Mouse (Mus musculus): ENCODE measurements at regions not wholly inside any gene's neighbourhood (a gene's known extent, or its start where the extent isn't known, plus 50 kb on each side); places are given as distances from the start of the nearest gene placed in this dataset.

DNA sequence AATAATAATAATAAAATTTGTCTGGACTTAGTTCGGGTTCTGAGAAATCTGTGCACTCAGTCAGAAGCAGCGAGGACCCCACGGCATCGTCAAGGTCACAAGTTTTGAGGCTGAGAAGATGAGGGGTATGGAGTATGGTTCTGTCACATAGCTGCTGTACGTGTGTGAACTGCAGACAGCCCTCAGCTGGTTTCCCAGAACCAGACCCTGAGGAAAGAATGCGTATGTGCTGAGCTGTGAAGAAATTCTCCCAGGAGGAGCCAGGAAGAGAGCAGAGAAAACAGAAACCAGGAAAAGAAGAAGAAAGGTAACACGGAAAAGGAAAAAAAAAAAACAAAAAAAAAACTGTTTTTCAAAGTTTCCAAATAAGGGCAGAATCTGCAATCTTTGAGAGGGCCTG is 112.4 kb upstream of the Cited2 start:
- Histone ChIP-seq H3K4me3 (no peak overlapping the region), H3K9me3 (no peaks in the 10 kb centered on the region), H3K9ac (no peak overlapping the region), H3K4me1 (no peaks in the 10 kb centered on the region), H3K36me3 (no peaks in the 10 kb centered on the region), H3K4me2 (replicated peaks) (no peak overlapping the region), H3K27ac (no peak overlapping the region), H3K27me3 (no peaks in the 10 kb centered on the region)
- no peak for ATAC-seq (ENCODE audit: insufficient number of reproducible peaks, insufficient read depth, low FRiP score, low TSS enrichment)
- 64% methylated on average over 7 of the region's 7 CpGs for WGBS

DNA sequence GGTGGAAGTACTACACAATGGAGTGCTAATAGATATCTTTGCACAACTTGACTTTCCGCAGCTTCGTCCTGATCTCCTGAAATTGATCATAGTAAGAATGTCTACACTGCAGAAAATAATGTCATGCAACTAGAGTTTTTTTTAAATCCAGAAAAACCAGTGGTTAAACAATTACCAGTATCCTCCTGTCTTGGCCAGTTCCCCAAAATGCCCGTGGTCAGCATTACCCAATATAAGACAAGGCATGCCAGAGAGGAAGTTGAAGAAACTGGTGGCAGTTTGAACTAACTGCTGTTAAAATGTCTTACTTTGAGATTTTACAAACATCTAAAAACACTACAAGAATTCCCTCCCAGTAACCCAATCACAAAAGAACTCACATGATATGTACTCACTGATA is 109.7 kb upstream of the Cited2 start:
- Histone ChIP-seq H3K27me3 (no peaks in the 10 kb centered on the region), H3K9me3 (no peaks in the 10 kb centered on the region), H3K4me2 (replicated peaks) (no peak overlapping the region), H3K27ac (no peak overlapping the region), H3K4me1 (no peaks in the 10 kb centered on the region), H3K9ac (no peak overlapping the region), H3K4me3 (no peak overlapping the region), H3K36me3 (no peaks in the 10 kb centered on the region)
- 94% methylated on average over 3 of the region's 3 CpGs for WGBS
- no peak for ATAC-seq (ENCODE audit: insufficient number of reproducible peaks, insufficient read depth, low FRiP score, low TSS enrichment)

DNA sequence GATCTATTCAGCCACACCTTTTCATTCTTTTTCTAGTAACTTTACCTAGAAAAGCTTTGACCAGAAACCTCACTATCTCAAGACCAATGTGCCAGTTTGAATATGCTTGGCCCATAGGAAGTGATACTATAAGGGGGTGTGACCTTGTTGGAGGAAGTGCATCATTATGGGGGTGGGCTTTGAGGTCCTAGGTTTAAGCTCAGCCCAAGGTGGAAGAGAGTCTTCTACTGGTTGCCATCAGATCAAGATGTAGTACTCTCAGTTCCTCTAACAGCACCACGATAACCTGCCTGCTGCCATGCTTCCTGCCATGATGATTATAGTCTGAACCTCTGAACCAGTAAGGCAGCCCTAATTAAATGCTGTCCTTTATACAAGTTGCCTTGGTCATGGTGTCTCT is 105.0 kb upstream of the Cited2 start:
- Histone ChIP-seq H3K27me3 (no peaks in the 10 kb centered on the region), H3K27ac (no peak overlapping the region), H3K9me3 (no peaks in the 10 kb centered on the region), H3K4me1 (no peaks in the 10 kb centered on the region), H3K36me3 (no peaks in the 10 kb centered on the region), H3K4me3 (no peak overlapping the region), H3K4me2 (replicated peaks) (no peak overlapping the region), H3K9ac (no peak overlapping the region)
- WGBS, result 93% methylated on average over 1 of the region's 1 CpGs
- no peak for ATAC-seq (ENCODE audit: insufficient number of reproducible peaks, insufficient read depth, low FRiP score, low TSS enrichment)

DNA sequence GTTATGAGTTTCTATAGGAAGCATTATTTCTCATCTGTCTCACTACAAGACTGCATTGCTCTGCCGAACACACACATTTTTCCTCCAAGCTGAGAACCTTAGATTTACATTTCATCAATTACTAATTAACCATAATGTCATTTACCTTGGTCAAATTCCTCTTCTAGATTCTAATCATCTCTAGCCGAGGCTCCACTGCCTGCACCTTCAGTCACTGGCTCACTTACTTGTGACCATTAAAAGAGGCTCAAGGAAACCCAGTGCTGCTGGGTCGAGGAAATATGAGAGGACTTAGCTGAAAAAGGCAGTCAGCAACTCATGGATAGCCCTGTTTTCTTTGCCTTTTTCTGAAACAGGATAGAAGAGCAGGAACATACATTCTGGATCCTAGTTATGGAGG is 103.4 kb upstream of the Cited2 start:
- H3K36me3 ChIP-seq, result no peaks in the 10 kb centered on the region
- no peaks in the 10 kb centered on the region for H3K4me1 ChIP-seq
- no peak for ATAC-seq (ENCODE audit: insufficient number of reproducible peaks, insufficient read depth, low FRiP score, low TSS enrichment)
- 58% methylated on average over 3 of the region's 3 CpGs for WGBS
- no peak overlapping the region for H3K9ac ChIP-seq
- no peaks in the 10 kb centered on the region for H3K27me3 ChIP-seq
- no peak overlapping the region for H3K4me2 ChIP-seq (replicated peaks)
- H3K27ac ChIP-seq, result no peak overlapping the region
- H3K4me3 ChIP-seq, result no peak overlapping the region
- H3K9me3 ChIP-seq, result no peaks in the 10 kb centered on the region

DNA sequence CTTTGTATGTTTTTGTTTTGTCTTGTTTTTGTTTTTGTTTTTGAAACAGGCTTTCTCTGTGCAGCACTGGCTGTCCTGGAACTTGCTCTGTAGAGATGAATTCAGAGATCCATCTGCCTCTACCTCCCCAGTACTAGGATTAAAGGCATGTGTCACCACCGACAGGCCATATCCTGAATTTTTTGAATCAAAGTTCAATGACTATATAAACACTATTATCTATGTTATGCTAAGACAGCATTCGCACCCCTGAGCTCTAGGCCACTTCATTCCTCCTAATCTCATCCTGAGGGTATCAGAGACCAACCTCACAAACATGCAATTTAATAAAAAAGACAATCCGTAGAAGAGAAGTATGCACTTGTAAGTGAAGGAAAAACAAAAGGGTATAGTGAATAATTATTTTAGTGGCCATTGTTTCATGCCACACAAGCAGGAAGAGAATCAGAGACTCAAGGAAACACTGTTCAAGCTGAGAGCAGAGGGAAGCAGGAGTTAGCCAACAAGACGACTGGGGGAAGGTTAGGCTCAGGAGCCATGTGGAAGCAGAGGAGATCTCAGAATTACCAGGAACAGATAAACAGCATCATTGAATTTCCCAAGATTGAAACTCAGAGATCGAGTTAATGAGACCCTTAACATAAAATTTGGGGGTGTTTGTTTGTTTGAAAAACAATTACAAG is 101.2 kb upstream of the Cited2 start:
- no peaks in the 10 kb centered on the region for H3K27me3 ChIP-seq
- no peak for ATAC-seq (ENCODE audit: insufficient number of reproducible peaks, insufficient read depth, low FRiP score, low TSS enrichment)
- no peak overlapping the region for H3K9ac ChIP-seq
- no peaks in the 10 kb centered on the region for H3K9me3 ChIP-seq
- H3K4me1 ChIP-seq, result no peaks in the 10 kb centered on the region
- H3K27ac ChIP-seq, result no peak overlapping the region
- no peak overlapping the region for H3K4me3 ChIP-seq
- H3K4me2 ChIP-seq (replicated peaks), result no peak overlapping the region
- WGBS, result 68% methylated on average over 5 of the region's 5 CpGs
- no peaks in the 10 kb centered on the region for H3K36me3 ChIP-seq

DNA sequence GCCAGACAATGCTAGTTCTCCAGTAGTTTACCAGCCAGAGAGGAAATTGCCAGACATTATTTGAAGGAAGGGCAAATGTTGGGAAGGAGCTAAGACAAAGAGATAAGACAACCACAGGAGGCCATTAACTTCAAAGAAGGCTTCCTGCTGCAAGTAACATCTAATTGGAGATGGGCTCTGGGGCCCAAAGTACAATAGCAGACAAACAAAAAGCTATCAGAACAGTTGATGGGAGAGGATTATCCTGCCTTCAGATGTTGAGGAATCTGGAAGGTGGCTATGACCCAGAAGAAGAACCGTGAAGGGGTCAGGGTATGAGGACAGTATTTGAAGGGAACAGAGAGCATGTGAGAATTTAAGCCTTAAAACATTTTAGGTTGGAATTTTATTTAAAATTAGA is 100.2 kb upstream of the Cited2 start:
- WGBS, result 25% methylated on average over 1 of the region's 1 CpGs
- ATAC-seq (ENCODE audit: insufficient number of reproducible peaks, insufficient read depth, low FRiP score, low TSS enrichment), result no peak
- Histone ChIP-seq H3K9me3 (no peaks in the 10 kb centered on the region), H3K36me3 (no peaks in the 10 kb centered on the region), H3K27ac (no peak overlapping the region), H3K4me2 (replicated peaks) (no peak overlapping the region), H3K9ac (no peak overlapping the region), H3K4me1 (no peaks in the 10 kb centered on the region), H3K27me3 (no peaks in the 10 kb centered on the region), H3K4me3 (no peak overlapping the region)

DNA sequence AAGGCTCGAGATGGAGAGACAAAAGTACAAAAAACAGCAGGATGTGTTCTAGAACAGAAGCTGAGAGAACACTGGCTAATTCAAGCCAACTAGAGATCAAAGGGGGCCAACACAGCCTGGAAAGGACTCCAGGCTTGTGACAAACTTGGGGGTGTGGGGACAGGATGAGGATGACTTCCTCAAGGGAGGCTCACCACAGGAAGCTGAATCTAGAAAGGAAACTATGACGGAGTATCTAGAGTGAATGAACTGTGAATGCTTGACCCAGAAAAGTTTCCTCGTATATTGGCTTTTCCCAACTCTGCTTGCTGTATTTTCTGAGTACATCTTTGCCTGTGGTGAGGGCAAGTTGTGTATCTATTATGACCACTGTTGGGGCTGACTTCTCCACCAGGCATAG is 93.3 kb upstream of the Cited2 start:
- Histone ChIP-seq H3K27me3 (no peaks in the 10 kb centered on the region), H3K9ac (no peak overlapping the region), H3K4me2 (replicated peaks) (no peak overlapping the region), H3K9me3 (no peaks in the 10 kb centered on the region), H3K4me3 (no peak overlapping the region), H3K27ac (no peak overlapping the region), H3K36me3 (no peaks in the 10 kb centered on the region), H3K4me1 (peaks cover 9% of the 10 kb centered on the region; the same call in 1 of the 2 replicates)
- ATAC-seq (ENCODE audit: insufficient number of reproducible peaks, insufficient read depth, low FRiP score, low TSS enrichment), result no peak
- 76% methylated on average over 3 of the region's 3 CpGs for WGBS

DNA sequence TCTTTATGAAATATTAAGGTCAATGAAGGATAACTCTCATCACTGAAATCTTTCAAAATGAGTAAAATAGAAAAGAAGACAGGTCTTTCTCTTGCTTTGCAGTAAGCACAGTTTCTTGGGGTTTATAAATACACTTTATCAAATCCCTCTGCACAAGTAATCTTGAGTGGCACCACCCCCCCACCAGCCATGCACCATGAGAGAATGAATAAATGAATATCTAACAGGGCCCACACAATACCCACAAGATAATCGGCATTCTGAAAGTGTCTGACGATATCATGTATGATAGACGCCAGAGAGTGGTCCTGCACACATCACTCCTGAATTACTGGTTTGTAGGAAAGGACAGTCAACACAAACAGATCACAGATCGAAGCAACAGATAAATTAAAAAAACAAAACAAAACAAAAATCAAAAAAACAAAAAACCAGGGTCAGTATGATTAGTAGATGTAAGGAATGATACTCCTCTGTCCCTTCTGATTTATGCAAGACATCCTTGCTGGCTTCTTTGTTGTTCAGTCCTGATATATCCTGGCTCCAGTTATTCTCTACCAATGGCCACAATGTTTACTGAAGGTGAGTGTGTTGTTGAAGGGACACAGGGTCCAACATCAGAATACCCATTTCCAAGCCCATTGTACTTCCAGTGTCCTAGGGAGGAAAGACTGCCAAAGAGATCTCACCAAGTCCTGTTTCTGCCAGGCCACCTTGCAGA is 92.0 kb upstream of the Cited2 start:
- no peaks in the 10 kb centered on the region for H3K9me3 ChIP-seq
- no peaks in the 10 kb centered on the region for H3K36me3 ChIP-seq
- peaks cover 9% of the 10 kb centered on the region; the same call in 1 of the 2 replicates for H3K4me1 ChIP-seq
- no peaks in the 10 kb centered on the region for H3K27me3 ChIP-seq
- no peak overlapping the region for H3K9ac ChIP-seq
- H3K4me3 ChIP-seq, result no peak overlapping the region
- ATAC-seq (ENCODE audit: insufficient number of reproducible peaks, insufficient read depth, low FRiP score, low TSS enrichment), result no peak
- no peak overlapping the region for H3K4me2 ChIP-seq (replicated peaks)
- no peak overlapping the region for H3K27ac ChIP-seq
- 92% methylated on average over 4 of the region's 4 CpGs for WGBS

DNA sequence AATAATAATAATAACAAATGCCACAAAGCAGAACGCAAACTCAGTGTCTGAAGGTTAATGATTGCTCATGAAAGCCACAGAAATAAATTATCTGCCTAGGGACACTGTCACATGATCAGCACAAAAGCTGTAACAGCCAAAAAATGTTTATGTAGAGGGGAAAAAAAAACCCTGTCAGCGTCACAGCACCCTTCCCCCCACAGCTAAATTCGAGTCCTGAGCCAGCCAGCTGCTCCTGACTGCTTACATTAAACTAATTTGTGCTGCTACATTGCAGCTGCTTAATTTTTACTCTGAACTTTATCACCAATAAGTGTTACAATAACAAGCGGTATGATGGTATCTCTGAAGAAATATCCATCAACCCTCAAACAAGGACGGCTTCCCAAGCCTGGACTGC is 91.2 kb upstream of the Cited2 start:
- no peak for ATAC-seq (ENCODE audit: insufficient number of reproducible peaks, insufficient read depth, low FRiP score, low TSS enrichment)
- no peak overlapping the region for H3K4me3 ChIP-seq
- H3K27ac ChIP-seq, result no peak overlapping the region
- peak overlapping the region; percentile 18; the same call in 1 of the 2 replicates for H3K4me2 ChIP-seq (replicated peaks)
- no peaks in the 10 kb centered on the region for H3K9me3 ChIP-seq
- H3K36me3 ChIP-seq, result no peaks in the 10 kb centered on the region
- H3K9ac ChIP-seq, result no peak overlapping the region
- H3K4me1 ChIP-seq, result peaks cover 9% of the 10 kb centered on the region; the same call in 1 of the 2 replicates
- H3K27me3 ChIP-seq, result no peaks in the 10 kb centered on the region
- WGBS, result 29% methylated on average over 5 of the region's 5 CpGs

DNA sequence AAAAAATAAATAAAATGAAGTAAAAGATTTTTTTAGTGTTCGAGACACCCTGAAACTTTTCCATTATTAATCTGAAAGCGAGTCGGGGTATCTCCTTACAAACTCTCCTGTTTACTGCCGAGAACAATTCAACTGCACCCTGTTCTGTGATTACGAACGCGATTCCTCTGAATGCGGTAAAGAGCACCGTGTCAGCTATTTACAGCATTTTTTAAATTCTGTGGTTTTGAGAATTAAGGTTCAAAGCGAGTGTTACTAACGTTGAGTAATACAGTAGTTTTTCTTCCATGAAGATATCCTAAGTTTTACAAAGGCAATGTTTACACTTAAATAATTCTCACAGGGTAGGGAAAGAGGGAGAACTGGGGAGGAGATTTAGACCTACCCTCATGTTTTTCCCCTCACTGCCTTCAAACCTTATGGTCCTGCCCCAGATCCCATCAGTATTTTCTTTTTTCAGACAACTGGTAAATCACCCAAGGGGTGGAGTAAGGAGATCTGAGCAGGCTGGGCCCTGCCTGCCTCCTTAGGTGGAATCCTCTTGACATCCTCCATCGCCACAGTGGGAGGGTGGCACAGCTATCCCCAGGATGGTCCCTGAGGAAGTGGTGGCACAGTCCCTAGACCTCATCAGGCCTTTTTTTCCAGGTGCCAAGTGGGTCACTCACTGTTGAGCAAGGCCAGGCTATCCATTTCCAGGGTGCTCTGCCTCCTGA is 89.9 kb upstream of the Cited2 start:
- H3K4me3 ChIP-seq, result no peak overlapping the region
- 64% methylated on average over 12 of the region's 12 CpGs for WGBS
- H3K27ac ChIP-seq, result no peak overlapping the region
- no peaks in the 10 kb centered on the region for H3K36me3 ChIP-seq
- no peaks in the 10 kb centered on the region for H3K9me3 ChIP-seq
- no peaks in the 10 kb centered on the region for H3K27me3 ChIP-seq
- peaks cover 9% of the 10 kb centered on the region; the same call in 1 of the 2 replicates for H3K4me1 ChIP-seq
- no peak for ATAC-seq (ENCODE audit: insufficient number of reproducible peaks, insufficient read depth, low FRiP score, low TSS enrichment)
- H3K9ac ChIP-seq, result no peak overlapping the region
- no peak overlapping the region for H3K4me2 ChIP-seq (replicated peaks)

DNA sequence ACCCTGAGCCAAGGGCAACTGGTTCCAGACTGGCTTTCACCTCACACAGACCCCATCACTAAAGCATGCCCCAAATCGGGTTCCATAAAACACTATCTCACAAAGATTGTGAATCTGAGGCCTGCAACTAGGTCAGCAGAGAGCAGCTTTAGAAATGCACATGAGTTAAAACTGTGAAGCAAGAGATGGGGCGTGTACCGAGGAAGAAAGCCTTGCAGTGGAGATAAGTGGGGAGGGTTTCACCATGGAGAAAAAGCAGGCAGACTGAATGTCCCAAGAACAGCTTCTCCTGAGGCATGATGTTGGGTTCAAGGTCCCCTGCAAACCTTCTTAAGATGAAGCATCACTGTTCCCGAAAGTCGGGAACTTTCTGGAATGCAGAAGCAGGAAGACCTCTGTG is 77.7 kb upstream of the Cited2 start:
- Histone ChIP-seq H3K27ac (no peak overlapping the region), H3K9me3 (no peaks in the 10 kb centered on the region), H3K4me2 (replicated peaks) (no peak overlapping the region), H3K4me1 (no peaks in the 10 kb centered on the region), H3K9ac (no peak overlapping the region), H3K27me3 (no peaks in the 10 kb centered on the region), H3K4me3 (no peak overlapping the region), H3K36me3 (no peaks in the 10 kb centered on the region)
- 91% methylated on average over 5 of the region's 5 CpGs for WGBS
- no peak for ATAC-seq (ENCODE audit: insufficient number of reproducible peaks, insufficient read depth, low FRiP score, low TSS enrichment)

DNA sequence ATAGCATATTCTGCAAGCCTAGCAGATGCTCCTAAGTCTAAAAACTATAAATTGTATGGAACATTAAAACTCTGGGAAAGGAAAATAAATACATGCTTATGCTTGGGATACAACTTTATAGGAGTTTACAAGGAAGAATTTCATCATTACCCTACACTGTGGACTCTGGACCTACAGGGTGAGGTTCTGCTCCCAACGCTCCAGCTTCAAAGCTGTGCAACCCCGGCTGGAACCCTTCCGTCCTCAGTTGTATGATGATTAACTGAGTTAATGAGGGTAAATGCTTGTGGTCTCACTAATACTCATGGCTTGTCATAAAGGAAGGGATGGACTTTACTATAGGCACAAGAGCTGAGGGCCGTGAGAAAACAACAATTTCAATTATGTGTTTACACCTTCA is 76.6 kb upstream of the Cited2 start:
- H3K4me3 ChIP-seq, result no peak overlapping the region
- 88% methylated on average over 4 of the region's 4 CpGs for WGBS
- no peak overlapping the region for H3K9ac ChIP-seq
- no peaks in the 10 kb centered on the region for H3K27me3 ChIP-seq
- H3K36me3 ChIP-seq, result no peaks in the 10 kb centered on the region
- ATAC-seq (ENCODE audit: insufficient number of reproducible peaks, insufficient read depth, low FRiP score, low TSS enrichment), result no peak
- no peaks in the 10 kb centered on the region for H3K4me1 ChIP-seq
- H3K9me3 ChIP-seq, result no peaks in the 10 kb centered on the region
- no peak overlapping the region for H3K27ac ChIP-seq
- H3K4me2 ChIP-seq (replicated peaks), result no peak overlapping the region
